Mouse (Mus musculus) erythroid progenitor cell, adult 5-6 weeks (primary cell): ENCODE measurements around the gene Hoxb3. TPM values are rescaled to one million over a fixed set of nuclear protein-coding genes. Genes with fewer than 3 reads are reported as not detected.
A peak's percentile ranks its signal among the peaks of the same experiment; 100 is the strongest.

Experiments
- ATAC-seq: replicated peaks from 2 replicates; pipeline ENCODE4 v1.8.0; 2016; ENCODE audit warnings: moderate number of reproducible peaks, mild to moderate bottlenecking, moderate TSS enrichment, inconsistent platforms; ENCODE audit not compliant: poor library complexity, low FRiP score, severe bottlenecking
- total RNA-seq, 2 experiments: library from RNA; stranded (forward) in 1 of 2; stranded (reverse) in 1 of 2; fragments of 150-400 nt in 1 of 2; fragments of 186-747, 209-891 nt in 1 of 2; gene quantifications; 2 replicates each; pipeline versions ENCODE4 v1.2.3 to v1.2.4; 2015 to 2017; ENCODE audit warnings: low replicate concordance in 2 of 2

Hoxb3 gene
- total RNA-seq, 2 experiments from 2014 or later: not detected

- ATAC-seq: no peak
Observed at GRCm38 (mm10) chr11:96349491-96350340, 26.6 kb downstream of the Hoxb3 start.

GRCm38 (mm10) chr11:96350341-96350624 lies 27.2 kb downstream of the Hoxb3 start, which contains the start of gene Hoxb2:
Gene Hoxb2, plus strand, starts transcription at chr11:96350525.
- no peak for ATAC-seq

GRCm38 (mm10) chr11:96350791-96351190 lies 27.7 kb downstream of the Hoxb3 start:
- ATAC-seq: no peak

- ATAC-seq: no peak
Observed at GRCm38 (mm10) chr11:96351312-96351711, 28.2 kb downstream of the Hoxb3 start.

- ATAC-seq: no peak
Observed at GRCm38 (mm10) chr11:96351831-96352230, 28.7 kb downstream of the Hoxb3 start.

GRCm38 (mm10) chr11:96352691-96353521 lies 29.8 kb downstream of the Hoxb3 start:
- 0 out of 2 replicates have a peak, but pooled peaks have one; percentile 19 for ATAC-seq

GRCm38 (mm10) chr11:96353522-96353841 lies 30.4 kb downstream of the Hoxb3 start:
- no peak for ATAC-seq

- no peak for ATAC-seq
Observed at GRCm38 (mm10) chr11:96353939-96354338, 30.8 kb downstream of the Hoxb3 start.

- peak; percentile 42 for ATAC-seq
Observed at GRCm38 (mm10) chr11:96354376-96354775, 31.2 kb downstream of the Hoxb3 start.

GRCm38 (mm10) chr11:96354801-96355311 lies 31.7 kb downstream of the Hoxb3 start:
- ATAC-seq: no peak

GRCm38 (mm10) chr11:96363807-96364206 lies 40.7 kb downstream of the Hoxb3 start:
- ATAC-seq: no peak

GRCm38 (mm10) chr11:96365441-96366091 lies 42.4 kb downstream of the Hoxb3 start, which contains the start of gene Hoxb1:
Gene Hoxb1, plus strand, starts transcription at chr11:96365752.
- no peak for ATAC-seq

GRCm38 (mm10) chr11:96366092-96367041 lies 43.2 kb downstream of the Hoxb3 start:
- no peak for ATAC-seq

GRCm38 (mm10) chr11:96367141-96367540 lies 44.0 kb downstream of the Hoxb3 start:
- ATAC-seq: no peak

- ATAC-seq: no peak
Observed at GRCm38 (mm10) chr11:96368686-96369085, 45.6 kb downstream of the Hoxb3 start.

GRCm38 (mm10) chr11:96369140-96369539 lies 46.0 kb downstream of the Hoxb3 start:
- no peak for ATAC-seq

GRCm38 (mm10) chr11:96371726-96372125 lies 48.6 kb downstream of the Hoxb3 start:
- no peak for ATAC-seq

- ATAC-seq: no peak
Observed at GRCm38 (mm10) chr11:96372519-96372918, 49.4 kb downstream of the Hoxb3 start.

- ATAC-seq: no peak
Observed at GRCm38 (mm10) chr11:96374810-96375209, 51.7 kb downstream of the Hoxb3 start.
